Mouse (Mus musculus) monocyte, adult 5-6 weeks (primary cell): ENCODE measurements around the gene Syde2. TPM values are rescaled to one million over a fixed set of nuclear protein-coding genes. Genes with fewer than 3 reads are reported as not detected.
A peak's percentile ranks its signal among the peaks of the same experiment; 100 is the strongest.
"Not testable (repeated sequence)": the region's sequence is repeated elsewhere in the genome, so short reads cannot be mapped to it uniquely, and the experiment has no call there.

Experiments used
- ATAC-seq: fragments of 153-309, 156-312 bp; replicated peaks from 2 replicates; pipeline ENCODE4 v1.8.0; 2017; ENCODE audit warnings: mild to moderate bottlenecking; ENCODE audit not compliant: low TSS enrichment, insufficient number of reproducible peaks, severe bottlenecking, poor library complexity, low FRiP score
- total RNA-seq: library from RNA; stranded (forward); fragments of 200-1000, 200-491, 200-594 nt; gene quantifications from 3 replicates; pipeline ENCODE4 v1.2.3, GENCODE M21; 2017

The Syde2 gene
- total RNA-seq, 1 experiment from 2014 or later: 1.6 TPM

GRCm38 (mm10) chr3:145964018-145964387 lies 23.7 kb upstream of the Syde2 start:
- ATAC-seq: peak; percentile 40; the same call in 1 of the 2 replicates

GRCm38 (mm10) chr3:145964473-145964872 lies 23.2 kb upstream of the Syde2 start:
- ATAC-seq: no peak

GRCm38 (mm10) chr3:145965583-145965982 lies 22.1 kb upstream of the Syde2 start:
- not testable (repeated sequence) for ATAC-seq

GRCm38 (mm10) chr3:145966806-145967205 lies 20.9 kb upstream of the Syde2 start:
- ATAC-seq: no peak

GRCm38 (mm10) chr3:145969031-145969501 lies 18.6 kb upstream of the Syde2 start:
- ATAC-seq: 0 out of 2 replicates have a peak, but pooled peaks have one; percentile 13

- ATAC-seq: no peak
Measured at GRCm38 (mm10) chr3:145971501-145971900, 16.2 kb upstream of the Syde2 start.

- ATAC-seq: no peak
Measured at GRCm38 (mm10) chr3:145974986-145975385, 12.7 kb upstream of the Syde2 start.

GRCm38 (mm10) chr3:145985333-145985925 lies 2.2 kb upstream of the Syde2 start:
- ATAC-seq: no peak

- no peak for ATAC-seq
Measured at GRCm38 (mm10) chr3:145986317-145987001, 1.2 kb upstream of the Syde2 start.

GRCm38 (mm10) chr3:145987970-145988683 lies 457 bp downstream of the Syde2 start:
- ATAC-seq: no peak

- ATAC-seq: no peak
Measured at GRCm38 (mm10) chr3:145988684-145989575, 1.3 kb downstream of the Syde2 start.

GRCm38 (mm10) chr3:145989576-145990081 lies 2.0 kb downstream of the Syde2 start:
- no peak for ATAC-seq

GRCm38 (mm10) chr3:145991130-145991529 lies 3.5 kb downstream of the Syde2 start:
- no peak for ATAC-seq

- no peak for ATAC-seq
Measured at GRCm38 (mm10) chr3:145991976-145992730, 4.5 kb downstream of the Syde2 start.

- no peak for ATAC-seq
Measured at GRCm38 (mm10) chr3:145992796-145993195, 5.1 kb downstream of the Syde2 start.

- ATAC-seq: no peak
Measured at GRCm38 (mm10) chr3:145993481-145994201, 6.0 kb downstream of the Syde2 start.

GRCm38 (mm10) chr3:145995489-145995888 lies 7.8 kb downstream of the Syde2 start:
- ATAC-seq: no peak
